Mouse (Mus musculus) erythroid progenitor cell, adult 5-6 weeks (primary cell): ENCODE data around the gene Asb2. TPM values are rescaled to one million over a fixed set of nuclear protein-coding genes. Genes with fewer than 3 reads are reported as not detected.
A peak's percentile ranks its signal among the peaks of the same experiment; 100 is the strongest.

Experiments used
- ATAC-seq: replicated peaks from 2 replicates; pipeline ENCODE4 v1.8.0; 2016; ENCODE audit warnings: moderate number of reproducible peaks, mild to moderate bottlenecking, moderate TSS enrichment, inconsistent platforms; ENCODE audit not compliant: poor library complexity, low FRiP score, severe bottlenecking
- total RNA-seq, 2 experiments: library from RNA; stranded (forward) in 1 of 2; stranded (reverse) in 1 of 2; fragments of 150-400 nt in 1 of 2; fragments of 186-747, 209-891 nt in 1 of 2; gene quantifications; 2 replicates each; pipeline versions ENCODE4 v1.2.3 to v1.2.4; 2015 to 2017; ENCODE audit warnings: low replicate concordance in 2 of 2

Asb2 gene
- total RNA-seq, 2 experiments from 2014 or later: 1.7 to 4.6 TPM

- no peak for ATAC-seq
Measured at GRCm38 (mm10) chr12:103362336-103362735, 6.5 kb upstream of the Asb2 start.

GRCm38 (mm10) chr12:103361539-103362307 is 5.9 kb upstream of the Asb2 start:
- ATAC-seq: no peak

GRCm38 (mm10) chr12:103360812-103361211 is 5.0 kb upstream of the Asb2 start:
- ATAC-seq: no peak

GRCm38 (mm10) chr12:103358951-103359801 is 3.4 kb upstream of the Asb2 start:
- no peak for ATAC-seq

- ATAC-seq: no peak
Measured at GRCm38 (mm10) chr12:103358216-103358615, 2.4 kb upstream of the Asb2 start.

- no peak for ATAC-seq
Measured at GRCm38 (mm10) chr12:103356415-103356748, 581 bp upstream of the Asb2 start.

GRCm38 (mm10) chr12:103353538-103353937 is 2.3 kb downstream of the Asb2 start:
- ATAC-seq: no peak

- no peak for ATAC-seq
Measured at GRCm38 (mm10) chr12:103352735-103353134, 3.1 kb downstream of the Asb2 start.

GRCm38 (mm10) chr12:103348506-103348905 is 7.3 kb downstream of the Asb2 start:
- peak; percentile 66 for ATAC-seq

GRCm38 (mm10) chr12:103347406-103347805 is 8.4 kb downstream of the Asb2 start:
- no peak for ATAC-seq

- ATAC-seq: no peak
Measured at GRCm38 (mm10) chr12:103346945-103347344, 8.9 kb downstream of the Asb2 start.

- no peak for ATAC-seq
Measured at GRCm38 (mm10) chr12:103344934-103345333, 10.9 kb downstream of the Asb2 start.

GRCm38 (mm10) chr12:103343456-103343855 is 12.3 kb downstream of the Asb2 start:
- no peak for ATAC-seq

GRCm38 (mm10) chr12:103341212-103341611 is 14.6 kb downstream of the Asb2 start:
- no peak for ATAC-seq

- no peak for ATAC-seq
Measured at GRCm38 (mm10) chr12:103338162-103338798, 17.5 kb downstream of the Asb2 start.

GRCm38 (mm10) chr12:103336766-103337165 is 19.0 kb downstream of the Asb2 start:
- ATAC-seq: no peak

GRCm38 (mm10) chr12:103333426-103333825 is 22.4 kb downstream of the Asb2 start:
- ATAC-seq: no peak

- no peak for ATAC-seq
Measured at GRCm38 (mm10) chr12:103332879-103333278, 22.9 kb downstream of the Asb2 start.

GRCm38 (mm10) chr12:103331491-103331890 is 24.3 kb downstream of the Asb2 start:
- ATAC-seq: no peak

GRCm38 (mm10) chr12:103328448-103329191 is 27.2 kb downstream of the Asb2 start:
- no peak for ATAC-seq
